ENCODE assay signal across 9 mouse cellular contexts in genomic region chr8:87539829-87540394, GRCm38 (mm10). TPM values are rescaled to one million over a fixed set of nuclear protein-coding genes. Genes with fewer than 3 reads are reported as not detected.
DNase-seq lines count a peak whose midpoint lies in the region; ATAC-seq and TF ChIP-seq lines count a peak whose summit lies in the region.
"Had no signal": no experiment of that assay in that cellular context is flagged by ENCODE, and none has a peak within 500 bp of the region (broad histone marks: within the 10 kb centered on the region; RNA-seq: fewer than 3 reads in every experiment).

No protein-coding gene starts in this region.

- 13% methylated on average over 15 of the region's 15 CpGs for WGBS in forebrain, embryonic 12.5 days
- WGBS in neural tube, embryonic 13.5 days = 11% methylated on average over 15 of the region's 15 CpGs
- WGBS in kidney, adult 2 months = 32% methylated on average over 15 of the region's 15 CpGs

- no peaks in the 10 kb centered on the region for H3K27me3 ChIP-seq in forebrain, embryonic 12.5 days
- no peaks in the 10 kb centered on the region; the same call in 1 of the 2 replicates for H3K27me3 ChIP-seq in neural tube, embryonic 13.5 days
- no peaks in the 10 kb centered on the region for H3K27me3 ChIP-seq in kidney, adult 2 months (replicated peaks; ENCODE audit: control insufficient read depth, insufficient read depth, low read length)

- ATAC-seq in forebrain, embryonic 12.5 days (ENCODE audit: low FRiP score) = peak; percentile 52
- peak; percentile 77 for ATAC-seq in neural tube, embryonic 13.5 days (ENCODE audit: low read depth)

- no peak overlapping the region for H3K27ac ChIP-seq in forebrain, embryonic 12.5 days
- no peak overlapping the region; the same call in 1 of the 2 replicates for H3K27ac ChIP-seq in neural tube, embryonic 13.5 days (replicated peaks)
- H3K27ac ChIP-seq in kidney, adult 2 months (ENCODE audit: insufficient read depth, low read depth, low read length) = no peak overlapping the region
- H3K27ac ChIP-seq: macrophage had no signal

- no peak for TF ChIP-seq POLR2A in kidney, adult 2 months (IDR thresholded peaks at IDR 0.05; ENCODE audit: low read depth, low read length)

- TF ChIP-seq CTCF in kidney, adult 2 months (conservative IDR thresholded peaks at IDR 0.05; ENCODE audit: insufficient read depth, insufficient read length, low read depth, low read length) = no peak

- no peak overlapping the region; the same call in 1 of the 2 replicates for H3K4me3 ChIP-seq in forebrain, embryonic 12.5 days (replicated peaks)
- H3K4me3 ChIP-seq in neural tube, embryonic 13.5 days = peak overlapping the region; percentile 15; the same call in 1 of the 2 replicates
- H3K4me3 ChIP-seq in kidney, adult 2 months (ENCODE audit: insufficient read depth, low read depth, low read length) = no peak overlapping the region

- peak; percentile 46 to 56 for DNase-seq in cerebellum, adult 18-20 months
- DNase-seq in layer of hippocampus, adult 9-10 months (ENCODE audit: low spot score) = peak; percentile 3
- DNase-seq in heart, postnatal 25 days (ENCODE audit: low spot score) = no peak
- DNase-seq in kidney, adult 9 months = no peak
- DNase-seq in kidney, adult 2 months = no peak
- DNase-seq in gastrocnemius, adult 18-20 months (ENCODE audit: low spot score) = no peak

- H3K4me1 ChIP-seq in forebrain, embryonic 12.5 days = peaks cover 15% of the 10 kb centered on the region
- H3K4me1 ChIP-seq in neural tube, embryonic 13.5 days (replicated peaks) = peaks cover 21% of the 10 kb centered on the region
- H3K4me1 ChIP-seq in kidney, adult 2 months (ENCODE audit: control insufficient read depth, insufficient read depth, low read length) = no peaks in the 10 kb centered on the region

- H3K4me2 ChIP-seq in forebrain, embryonic 12.5 days = peak overlapping the region; percentile 31
- peak overlapping the region; percentile 46 for H3K4me2 ChIP-seq in neural tube, embryonic 13.5 days

- H3K36me3 ChIP-seq in forebrain, embryonic 12.5 days (replicated peaks) = no peaks in the 10 kb centered on the region
- H3K36me3 ChIP-seq in neural tube, embryonic 13.5 days = no peaks in the 10 kb centered on the region
- no peaks in the 10 kb centered on the region for H3K36me3 ChIP-seq in kidney, adult 2 months (ENCODE audit: control insufficient read depth, insufficient read depth, low read length)

- intact Hi-C loops in heart, postnatal 25 days (cut with DNase I) = loop anchor here (5.0 kb wide), 1 partner anchor 323 kb away; no protein-coding TSS in a partner anchor

- 0 out of 2 replicates have a peak, but pooled peaks cover 4% of the 10 kb centered on the region for H3K9me3 ChIP-seq in forebrain, embryonic 12.5 days
- no peaks in the 10 kb centered on the region for H3K9me3 ChIP-seq in neural tube, embryonic 13.5 days

- H3K9ac ChIP-seq in forebrain, embryonic 12.5 days = no peak overlapping the region; the same call in 1 of the 2 replicates
- no peak overlapping the region for H3K9ac ChIP-seq in neural tube, embryonic 13.5 days

RNA-seq across cellular contexts. Expression of gene 4933402J07Rik, which starts 23.7 kb away (rescaled TPM):
- polyA plus RNA-seq in forebrain, embryonic 12.5 days (2016; fragmentation: Nextera tagmentation; extraction: Ambion mirVana) = not detected in 2 replicates
- polyA plus RNA-seq in neural tube, embryonic 13.5 days (2015; fragmentation: Nextera tagmentation; extraction: Ambion mirVana) = not detected in 2 replicates
- total RNA-seq in heart, postnatal 25 days (2021) = not detected
- 0.07 TPM in 1 of 2 replicates, not detected in the other for polyA plus RNA-seq in kidney, adult 2 months (2012; rRNA removed)
- total RNA-seq in gastrocnemius, adult 18-20 months (2021) = not detected
- polyA plus RNA-seq: macrophage had no signal

Comparison
In these comparisons a context has a peak if more than half of its experiments do, and no peak if none do; other contexts are left out.
1. DNase-seq: peak in cerebellum, adult 18-20 months (2 of 2) and layer of hippocampus, adult 9-10 months (single experiment); none in heart, postnatal 25 days (single experiment), kidney, adult 9 months (single experiment), kidney, adult 2 months (single experiment) and gastrocnemius, adult 18-20 months (single experiment).